Mouse (Mus musculus): ENCODE results near the gene Gzmm.
A peak's percentile ranks its signal among the peaks of the same experiment; 100 is the strongest.

GRCm38 (mm10) chr10:79712499-79713126 is 23.8 kb downstream of the Gzmm start:
- TF ChIP-seq POLR2A (IDR thresholded peaks at IDR 0.05; ENCODE audit: extremely low read depth, insufficient read depth, low read length), result no peak
- peak; percentile 88 for TF ChIP-seq CTCF (IDR thresholded peaks at IDR 0.05; ENCODE audit: low read depth, low read length)

Measured in liver, adult 2 months (tissue).